Mouse (Mus musculus) CH12.LX (cell line): Measurements from ENCODE around the gene Edil3. TPM values are rescaled to one million over a fixed set of nuclear protein-coding genes. Genes with fewer than 3 reads are reported as not detected.

Experiments used
- DNase-seq: peaks from one replicate; pipeline ENCODE4 v3.0.0-alpha.2; 2013; ENCODE audit errors: extremely low read depth
- H3K27ac ChIP-seq: 2 replicates; pipeline ENCODE4 v1.5.1; 2012; ENCODE audit warnings: low read depth, mild to moderate bottlenecking, control low read depth, moderate library complexity; ENCODE audit not compliant: insufficient read depth
- H3K27me3 ChIP-seq: replicated peaks from 2 replicates; pipeline ENCODE3; 2012; ENCODE audit warnings: inconsistent platforms
- H3K36me3 ChIP-seq, 2 experiments: replicated peaks in 1 of 2; 2 replicates each; pipeline versions ENCODE3 to v1.6.1; 2012; ENCODE audit warnings: inconsistent platforms in 1 of 2, low read length in 1 of 2, mild to moderate bottlenecking in 1 of 2, mixed read lengths in 1 of 2, moderate library complexity in 1 of 2; ENCODE audit not compliant: control insufficient read depth in 1 of 2, insufficient read depth in 1 of 2
- H3K4me1 ChIP-seq, 2 experiments: 2 replicates each; pipeline ENCODE4 v1.6.1; 2012; ENCODE audit warnings: inconsistent platforms in 1 of 2, moderate library complexity in 1 of 2; ENCODE audit not compliant: insufficient read depth in 2 of 2, control insufficient read depth in 1 of 2
- H3K4me2 ChIP-seq: 2 replicates; pipeline ENCODE4 v1.6.1; 2012; ENCODE audit warnings: low read depth, mild to moderate bottlenecking, control low read depth; ENCODE audit not compliant: poor library complexity, insufficient read depth, severe bottlenecking
- H3K4me3 ChIP-seq, 3 experiments: fragments of 150-350 bp in 1 of 3; sonication (generic) in 1 of 3; replicated peaks in 1 of 3; 2 replicates each; pipeline versions ENCODE3 to v1.5.1; 2011 to 2012; ENCODE audit warnings: low read depth in 2 of 3, low read length in 2 of 3, mild to moderate bottlenecking in 2 of 3, moderate library complexity in 2 of 3, control low read depth in 1 of 3, improper control_type of control experiment in 1 of 3, inconsistent platforms in 1 of 3, mixed read lengths in 1 of 3; ENCODE audit not compliant: poor library complexity in 1 of 3
- H3K79me2 ChIP-seq: replicated peaks from 2 replicates; pipeline ENCODE4 v1.6.1; 2012; ENCODE audit warnings: mild to moderate bottlenecking, moderate library complexity; ENCODE audit not compliant: control insufficient read depth, poor library complexity, insufficient read depth, severe bottlenecking; ENCODE audit errors: extremely low read depth
- H3K9ac ChIP-seq: 2 replicates; pipeline ENCODE4 v1.6.1; 2012; ENCODE audit warnings: low read depth, mild to moderate bottlenecking, control low read depth, moderate library complexity; ENCODE audit not compliant: insufficient read depth
- H3K9me3 ChIP-seq: replicated peaks from 2 replicates; pipeline ENCODE3; 2012; ENCODE audit warnings: low read length, inconsistent platforms, mixed read lengths
- BHLHE40 ChIP-seq: IDR thresholded peaks from 2 replicates; pipeline ENCODE4 v1.6.1; 2011; ENCODE audit warnings: mild to moderate bottlenecking, low read depth, low read length, improper control_type of control experiment
- CHD1 ChIP-seq: IDR thresholded peaks from 2 replicates; pipeline ENCODE4 v1.6.1; 2012; ENCODE audit warnings: low read depth, low read length, improper control_type of control experiment, inconsistent platforms
- CTCF ChIP-seq, 2 experiments: IDR thresholded peaks in 1 of 2; conservative IDR thresholded peaks in 1 of 2; 2 replicates each; pipeline ENCODE4 v1.5.1; 2011 to 2012; ENCODE audit warnings: low read depth in 2 of 2, low read length in 2 of 2, improper control_type of control experiment in 1 of 2, inconsistent platforms in 1 of 2, mild to moderate bottlenecking in 1 of 2, moderate library complexity in 1 of 2
- E2F4 ChIP-seq: IDR thresholded peaks from 2 replicates; pipeline ENCODE4 v1.6.1; 2011; ENCODE audit warnings: low read depth, low read length, improper control_type of control experiment; ENCODE audit not compliant: insufficient replicate concordance
- ELF1 ChIP-seq: IDR thresholded peaks from 2 replicates; pipeline ENCODE4 v1.6.1; 2014; ENCODE audit warnings: low read depth, mild to moderate bottlenecking, inconsistent platforms, low read length, improper control_type of control experiment
- ETS1 ChIP-seq: conservative IDR thresholded peaks from 2 replicates; pipeline ENCODE4 v1.6.1; 2012; ENCODE audit warnings: low read depth, mild to moderate bottlenecking, inconsistent platforms, low read length, improper control_type of control experiment, moderate library complexity
- GABPA ChIP-seq: IDR thresholded peaks from 2 replicates; pipeline ENCODE4 v1.6.1; 2012; ENCODE audit warnings: low read depth, low read length, improper control_type of control experiment, inconsistent platforms; ENCODE audit not compliant: insufficient replicate concordance
- HCFC1 ChIP-seq: IDR thresholded peaks from 2 replicates; pipeline ENCODE4 v1.6.1; 2012; ENCODE audit warnings: low read depth, mild to moderate bottlenecking, inconsistent platforms, low read length, improper control_type of control experiment
- IRF4 ChIP-seq: IDR thresholded peaks from 2 replicates; pipeline ENCODE4 v1.6.1; 2014; ENCODE audit warnings: low read depth, mild to moderate bottlenecking, inconsistent platforms, low read length, improper control_type of control experiment
- JUN ChIP-seq: IDR thresholded peaks from 2 replicates; pipeline ENCODE4 v1.6.1; 2011; ENCODE audit warnings: low read depth, mild to moderate bottlenecking, low read length, improper control_type of control experiment, moderate library complexity; ENCODE audit not compliant: insufficient read depth
- JUND ChIP-seq: conservative IDR thresholded peaks from 2 replicates; pipeline ENCODE4 v1.6.1; 2011; ENCODE audit warnings: low read depth, low read length, improper control_type of control experiment
- KAT2A ChIP-seq: IDR thresholded peaks from 2 replicates; pipeline ENCODE4 v1.6.1; 2012; ENCODE audit warnings: low read length, improper control_type of control experiment, inconsistent platforms; ENCODE audit not compliant: insufficient replicate concordance
- MAX ChIP-seq: IDR thresholded peaks from 2 replicates; pipeline ENCODE4 v1.6.1; 2011; ENCODE audit warnings: low read length, improper control_type of control experiment
- MAZ ChIP-seq: IDR thresholded peaks from 2 replicates; pipeline ENCODE4 v1.6.1; 2012; ENCODE audit warnings: low read depth, mild to moderate bottlenecking, inconsistent platforms, low read length, improper control_type of control experiment, moderate library complexity
- MXI1 ChIP-seq: IDR thresholded peaks from 2 replicates; pipeline ENCODE4 v1.6.1; 2011; ENCODE audit warnings: mild to moderate bottlenecking, low read depth, low read length, improper control_type of control experiment
- MYC ChIP-seq: IDR thresholded peaks from 2 replicates; pipeline ENCODE4 v1.6.1; 2011; ENCODE audit warnings: low read depth, mild to moderate bottlenecking, improper control_type of control experiment, low read length
- NRF1 ChIP-seq: IDR thresholded peaks from 2 replicates; pipeline ENCODE4 v1.6.1; 2014; ENCODE audit warnings: low read depth, mild to moderate bottlenecking, inconsistent platforms, low read length, improper control_type of control experiment, moderate library complexity
- POLR2A ChIP-seq: IDR thresholded peaks from 2 replicates; pipeline ENCODE4 v1.6.1; 2011; ENCODE audit warnings: low read depth, mild to moderate bottlenecking, improper control_type of control experiment, low read length
- RAD21 ChIP-seq: IDR thresholded peaks from 2 replicates; pipeline ENCODE4 v1.6.1; 2011; ENCODE audit warnings: low read depth, mild to moderate bottlenecking, low read length, improper control_type of control experiment, moderate library complexity
- SIN3A ChIP-seq: IDR thresholded peaks from 2 replicates; pipeline ENCODE4 v1.6.1; 2012; ENCODE audit warnings: low read length, improper control_type of control experiment, inconsistent platforms
- SMC3 ChIP-seq: IDR thresholded peaks from 2 replicates; pipeline ENCODE4 v1.6.1; 2011; ENCODE audit warnings: low read depth, low read length, improper control_type of control experiment
- UBTF ChIP-seq: IDR thresholded peaks from 2 replicates; pipeline ENCODE4 v1.6.1; 2012; ENCODE audit warnings: low read depth, mild to moderate bottlenecking, inconsistent platforms, low read length, improper control_type of control experiment, moderate library complexity
- USF2 ChIP-seq: conservative IDR thresholded peaks from 2 replicates; pipeline ENCODE4 v1.6.1; 2011; ENCODE audit warnings: low read depth, low read length, improper control_type of control experiment
- ZKSCAN1 ChIP-seq: IDR thresholded peaks from 2 replicates; pipeline ENCODE4 v1.6.1; 2012; ENCODE audit warnings: low read depth, inconsistent platforms, low read length, improper control_type of control experiment, borderline replicate concordance
- ZMIZ1 ChIP-seq: IDR thresholded peaks from 2 replicates; pipeline ENCODE4 v1.6.1; 2012; ENCODE audit warnings: low read depth, mild to moderate bottlenecking, inconsistent platforms, low read length, improper control_type of control experiment
- dilution Hi-C: fragments of 300-500 bp; cut with MboI; formaldehyde crosslinking; loops from 2 replicates; pipeline ENCODE4 v1.14.3; 2020; ENCODE audit warnings: low sequenced_read_pairs; ENCODE audit not compliant: extremely low pct_unique_long_range_greater_than_20kb, extremely low pct_ligation_motif_present
- in situ Hi-C: fragments of 300-500 bp; cut with MboI; formaldehyde crosslinking; loops from 3 replicates; pipeline ENCODE4 v1.14.3; 2019; ENCODE audit warnings: low sequenced_read_pairs, low pct_ligation_motif_present, low pct_unique_long_range_greater_than_20kb, mixed read lengths
- polyA plus RNA-seq: library from polyadenylated mRNA; unstranded; fragments of >175 nt; gene quantifications from 2 replicates; pipeline ENCODE4 v1.2.1, GENCODE M21; 2012; ENCODE audit warnings: low read depth; ENCODE audit not compliant: insufficient read length
- total RNA-seq, 2 experiments: library from RNA; depleted of rRNA; stranded (reverse); fragments of 300-350 nt in 1 of 2; fragments of >200 nt in 1 of 2; gene quantifications; 2 replicates each; pipeline ENCODE4 v1.2.3; 2012 to 2014

The Edil3 gene
- total and polyA plus RNA-seq, 3 experiments, result not detected

DNA sequence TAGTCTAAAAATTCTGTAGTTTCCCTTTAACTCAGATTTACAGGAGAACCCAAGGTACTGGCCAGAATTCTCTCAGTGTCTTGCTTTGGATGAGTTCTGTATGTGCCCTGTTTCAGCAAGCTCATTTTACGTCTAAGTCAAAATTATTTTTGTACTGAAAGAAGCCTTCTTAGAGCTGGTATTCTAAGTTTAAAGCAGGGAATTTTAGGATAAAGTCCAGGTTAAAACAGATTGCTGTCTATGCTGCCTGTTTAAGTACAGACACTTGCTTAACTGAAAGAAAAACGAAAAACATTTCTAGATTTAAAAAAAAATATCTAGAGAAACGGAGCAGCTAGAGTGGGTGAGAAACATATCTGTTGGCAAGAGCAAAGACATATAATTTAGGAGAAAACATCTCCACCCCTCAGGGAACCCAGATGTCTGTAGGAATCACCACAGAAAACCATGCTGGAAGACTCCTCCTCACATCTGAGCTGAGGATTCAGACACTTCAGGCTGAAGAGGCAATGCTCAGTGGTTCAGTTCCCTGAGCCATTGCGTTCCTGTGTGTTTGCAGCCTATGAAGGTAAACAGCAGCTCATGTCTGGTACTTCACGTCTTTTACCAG lies 465.5 kb downstream of the Edil3 start:
- no peak overlapping the region for H3K4me2 ChIP-seq
- no peak overlapping the region for H3K27ac ChIP-seq
- no peaks in the 10 kb centered on the region for H3K36me3 ChIP-seq
- H3K4me3 ChIP-seq, result no peak overlapping the region
- H3K27me3 ChIP-seq, result no peaks in the 10 kb centered on the region
- no peak overlapping the region for H3K9ac ChIP-seq
- no peaks in the 10 kb centered on the region for H3K9me3 ChIP-seq
- TF ChIP-seq ZKSCAN1 (no peak), MYC (no peak), POLR2A (no peak), JUN (no peak), JUND (no peak), NRF1 (no peak), SMC3 (no peak)
- TF ChIP-seq, all 38 proteins: peak for 0
- in situ Hi-C loops (no loop called here), dilution Hi-C loops (no loop called here)
- Histone ChIP-seq H3K79me2 (no peaks in the 10 kb centered on the region), H3K4me1 (no peaks in the 10 kb centered on the region)
- DNase-seq, result no peak

DNA sequence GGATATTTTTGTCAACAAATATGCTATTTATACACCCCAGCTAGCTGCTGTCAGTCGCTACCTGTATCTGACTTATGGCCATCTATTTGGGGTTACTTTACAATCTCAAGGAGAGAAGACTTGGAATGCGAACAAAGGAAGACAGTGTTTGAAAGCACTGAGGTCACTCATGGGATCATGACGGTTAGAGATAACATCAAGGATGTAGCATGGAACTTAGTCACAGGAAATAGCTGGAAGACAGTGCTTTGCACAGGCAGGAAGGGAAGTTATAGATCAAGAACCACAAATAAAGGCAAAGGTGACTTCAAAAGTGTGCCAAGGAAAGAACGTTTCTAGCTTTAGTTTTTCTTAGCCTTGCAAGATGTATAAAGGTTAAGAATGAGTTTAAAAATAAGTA lies 466.9 kb downstream of the Edil3 start:
- Histone ChIP-seq H3K79me2 (no peaks in the 10 kb centered on the region), H3K9ac (no peak overlapping the region), H3K4me1 (no peaks in the 10 kb centered on the region), H3K36me3 (no peaks in the 10 kb centered on the region), H3K27ac (no peak overlapping the region), H3K9me3 (no peaks in the 10 kb centered on the region), H3K4me3 (no peak overlapping the region), H3K4me2 (no peak overlapping the region), H3K27me3 (no peaks in the 10 kb centered on the region)
- TF ChIP-seq IRF4, result no peak
- no peak for TF ChIP-seq MAX
- no peak for TF ChIP-seq SIN3A
- TF ChIP-seq USF2, result no peak
- TF ChIP-seq GABPA, result no peak
- TF ChIP-seq RAD21, result no peak
- no peak for TF ChIP-seq ZKSCAN1
- no peak for TF ChIP-seq MAZ
- no peak for TF ChIP-seq CHD1
- TF ChIP-seq ELF1, result no peak
- no peak for TF ChIP-seq E2F4
- no peak for TF ChIP-seq ETS1
- no peak for TF ChIP-seq ZMIZ1
- no peak for TF ChIP-seq MXI1
- no peak for TF ChIP-seq UBTF
- TF ChIP-seq KAT2A, result no peak
- no peak for TF ChIP-seq BHLHE40
- TF ChIP-seq HCFC1, result no peak
- no peak for TF ChIP-seq POLR2A
- TF ChIP-seq CTCF (conservative IDR thresholded peaks at IDR 0.05 in 1 of 2, IDR thresholded peaks at IDR 0.05 in 1 of 2; ENCODE audit: low read depth in 2 of 2, low read length in 2 of 2), result no peak
- in situ Hi-C loops, result no loop called here
- dilution Hi-C loops, result no loop called here
- no peak for DNase-seq
